Comparison of ENCODE assay signal across 8 mouse cellular contexts in the genomic region with DNA sequence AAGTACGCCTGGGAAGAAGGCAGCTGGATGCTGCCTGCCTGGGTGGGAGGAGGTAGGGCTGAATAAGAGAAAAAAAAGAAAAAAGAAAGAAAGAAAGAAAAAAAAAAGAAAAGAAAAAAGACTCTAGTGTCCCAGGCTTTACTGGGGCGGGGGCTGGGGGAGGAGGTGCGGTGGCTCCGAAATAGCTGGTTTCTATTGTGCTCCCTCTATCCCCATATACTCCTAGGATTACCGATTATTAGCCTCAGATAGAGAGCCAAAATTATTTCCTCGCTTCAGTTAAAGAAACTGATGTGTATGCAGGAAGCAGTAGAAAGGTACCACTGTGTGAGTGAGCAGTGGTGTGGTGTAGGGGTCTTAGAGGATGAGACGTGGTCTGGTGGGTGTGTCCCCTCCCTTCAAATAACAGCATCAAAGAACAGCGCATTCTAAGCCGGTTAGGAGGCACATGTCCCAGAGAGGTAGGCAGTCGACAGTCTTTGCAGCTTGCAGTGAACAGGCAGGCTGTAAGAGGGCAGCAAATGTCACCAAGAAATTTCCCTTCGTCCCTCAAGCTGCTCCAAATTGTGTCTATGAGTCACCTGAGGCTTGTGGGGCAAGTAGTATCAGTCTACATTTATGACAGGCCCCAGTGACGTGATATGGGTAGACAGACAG. TPM values are rescaled to one million over a fixed set of nuclear protein-coding genes. Genes with fewer than 3 reads are reported as not detected.
DNase-seq lines count a peak whose midpoint lies in the region; ATAC-seq lines count a peak whose summit lies in the region.

No protein-coding gene starts in this region.

- H3K27ac ChIP-seq in heart, embryonic 15.5 days = peak overlapping the region; percentile 63; the same call in 1 of the 2 replicates
- H3K27ac ChIP-seq in brown adipose tissue, adult 24 weeks (replicated peaks; ENCODE audit: low read depth, low read length) = no peak overlapping the region
- H3K27ac ChIP-seq in hindbrain, embryonic 11.5 days (ENCODE audit: low read depth, low read length) = peak overlapping the region; percentile 93
- peak overlapping the region; percentile 91 for H3K27ac ChIP-seq in midbrain, embryonic 15.5 days

- H3K4me3 ChIP-seq in heart, embryonic 15.5 days = peak overlapping the region; percentile 77
- peak overlapping the region; percentile 68 for H3K4me3 ChIP-seq in brown adipose tissue, adult 24 weeks (ENCODE audit: insufficient read depth, low read depth, low read length)
- peak overlapping the region; percentile 68 for H3K4me3 ChIP-seq in hindbrain, embryonic 11.5 days (ENCODE audit: low read depth, low read length)
- H3K4me3 ChIP-seq in midbrain, embryonic 15.5 days = peak overlapping the region; percentile 71

- WGBS in heart, embryonic 15.5 days = 7% methylated on average over 12 of the region's 12 CpGs
- WGBS in hindbrain, embryonic 11.5 days = 4% methylated on average over 12 of the region's 12 CpGs
- WGBS in midbrain, embryonic 15.5 days = 2% methylated on average over 12 of the region's 12 CpGs

- H3K4me2 ChIP-seq in heart, embryonic 15.5 days = peak overlapping the region; percentile 96
- H3K4me2 ChIP-seq in hindbrain, embryonic 11.5 days (replicated peaks; ENCODE audit: low read depth, low read length) = peak overlapping the region; percentile 92
- H3K4me2 ChIP-seq in midbrain, embryonic 15.5 days = peak overlapping the region; percentile 65

- peak overlapping the region; percentile 66 for H3K9ac ChIP-seq in heart, embryonic 15.5 days
- peak overlapping the region; percentile 79; the same call in 1 of the 2 replicates for H3K9ac ChIP-seq in hindbrain, embryonic 11.5 days (ENCODE audit: low read depth, low read length)
- H3K9ac ChIP-seq in midbrain, embryonic 15.5 days = peak overlapping the region; percentile 75

- intact Hi-C loops in gastrocnemius, postnatal 36 days (cut with DNase I) = no loop called here

- H3K27me3 ChIP-seq in heart, embryonic 15.5 days = peaks cover 8% of the 10 kb centered on the region; the same call in 1 of the 2 replicates
- no peaks in the 10 kb centered on the region; the same call in 1 of the 2 replicates for H3K27me3 ChIP-seq in hindbrain, embryonic 11.5 days (ENCODE audit: control insufficient read depth, insufficient read depth, low read length)
- no peaks in the 10 kb centered on the region for H3K27me3 ChIP-seq in midbrain, embryonic 15.5 days (replicated peaks)

- H3K9me3 ChIP-seq in heart, embryonic 15.5 days (replicated peaks) = no peaks in the 10 kb centered on the region
- no peaks in the 10 kb centered on the region for H3K9me3 ChIP-seq in hindbrain, embryonic 11.5 days (ENCODE audit: control insufficient read depth, low read length)
- no peaks in the 10 kb centered on the region for H3K9me3 ChIP-seq in midbrain, embryonic 15.5 days

- no peak for ATAC-seq in heart, embryonic 15.5 days (replicated peaks; ENCODE audit: insufficient number of reproducible peaks, insufficient read depth, low FRiP score, low read depth)
- ATAC-seq in hindbrain, embryonic 11.5 days (ENCODE audit: low FRiP score) = peak; percentile 29; the same call in 1 of the 2 replicates
- ATAC-seq in midbrain, embryonic 15.5 days (replicated peaks) = peak; percentile 65

- H3K36me3 ChIP-seq in heart, embryonic 15.5 days = no peaks in the 10 kb centered on the region
- no peaks in the 10 kb centered on the region for H3K36me3 ChIP-seq in hindbrain, embryonic 11.5 days (ENCODE audit: control insufficient read depth, insufficient read depth, low read length)
- H3K36me3 ChIP-seq in midbrain, embryonic 15.5 days (replicated peaks) = no peaks in the 10 kb centered on the region

- DNase-seq in heart, adult 11 months = no peak
- DNase-seq in hindbrain, embryonic 11.5 days (ENCODE audit: low spot score) = peak; percentile 48
- DNase-seq in urinary bladder, postnatal 4 days (ENCODE audit: low spot score in 2 of 2) = no peak
- no peak for DNase-seq in layer of hippocampus, postnatal 25 days (ENCODE audit: extremely low spot score in 1 of 2, low spot score in 1 of 2)
- DNase-seq in gastrocnemius, postnatal 36 days = no peak

- H3K4me1 ChIP-seq in heart, embryonic 15.5 days (replicated peaks) = peaks cover 14% of the 10 kb centered on the region
- no peaks in the 10 kb centered on the region; the same call in 1 of the 2 replicates for H3K4me1 ChIP-seq in brown adipose tissue, adult 24 weeks (ENCODE audit: control insufficient read depth, insufficient read depth, insufficient read length, low read length)
- peaks cover 11% of the 10 kb centered on the region for H3K4me1 ChIP-seq in hindbrain, embryonic 11.5 days (replicated peaks; ENCODE audit: control insufficient read depth, insufficient read depth, low read length)
- H3K4me1 ChIP-seq in midbrain, embryonic 15.5 days = peaks cover 31% of the 10 kb centered on the region

RNA-seq across cellular contexts. Expression of a gene that starts 0.8 kb away (rescaled TPM):
- polyA plus RNA-seq in heart, embryonic 15.5 days (2015; fragmentation: Nextera tagmentation; extraction: Ambion mirVana) = 2.9 and 3.6 TPM in 2 replicates
- polyA plus RNA-seq in brown adipose tissue, adult 24 weeks (2012; ENCODE audit: insufficient read depth, insufficient read length, missing spikeins) = 0.54 and 0.87 TPM in 2 replicates
- polyA plus RNA-seq in hindbrain, embryonic 11.5 days (2014; fragmentation: Nextera tagmentation; extraction: Ambion mirVana) = 23.3 and 26.5 TPM in 2 replicates
- 60.1 and 62.9 TPM in 2 replicates for polyA plus RNA-seq in midbrain, embryonic 15.5 days (2015; fragmentation: Nextera tagmentation; extraction: Ambion mirVana)
- total RNA-seq in layer of hippocampus, postnatal 25 days (2021) = 10 to 100 TPM; 80.5 to 82.4 TPM
- total RNA-seq in gastrocnemius, postnatal 36 days (2021) = 10 to 100 TPM; 26.4 to 33.6 TPM

RNA-seq across cellular contexts. Expression of a gene that starts 13.8 kb away (rescaled TPM):
- polyA plus RNA-seq in heart, embryonic 15.5 days (2015; fragmentation: Nextera tagmentation; extraction: Ambion mirVana) = 7.2 and 8.4 TPM in 2 replicates
- 37.7 and 46.4 TPM in 2 replicates for polyA plus RNA-seq in brown adipose tissue, adult 24 weeks (2012; ENCODE audit: insufficient read depth, insufficient read length, missing spikeins)
- polyA plus RNA-seq in hindbrain, embryonic 11.5 days (2014; fragmentation: Nextera tagmentation; extraction: Ambion mirVana) = 0.09 and 0.13 TPM in 2 replicates
- polyA plus RNA-seq in midbrain, embryonic 15.5 days (2015; fragmentation: Nextera tagmentation; extraction: Ambion mirVana) = 0.31 and 0.43 TPM in 2 replicates
- not detected for total RNA-seq in layer of hippocampus, postnatal 25 days (2021)
- total RNA-seq in gastrocnemius, postnatal 36 days (2021) = 10 to 100 TPM; 17.6 to 18.2 TPM

RNA-seq across cellular contexts. Expression of a gene that starts 40.7 kb away (rescaled TPM):
- 50.4 and 56.7 TPM in 2 replicates for polyA plus RNA-seq in heart, embryonic 15.5 days (2015; fragmentation: Nextera tagmentation; extraction: Ambion mirVana)
- polyA plus RNA-seq in brown adipose tissue, adult 24 weeks (2012; ENCODE audit: insufficient read depth, insufficient read length, missing spikeins) = 66.5 and 75.1 TPM in 2 replicates
- polyA plus RNA-seq in hindbrain, embryonic 11.5 days (2014; fragmentation: Nextera tagmentation; extraction: Ambion mirVana) = 11.4 and 12.1 TPM in 2 replicates
- 21.7 and 22.2 TPM in 2 replicates for polyA plus RNA-seq in midbrain, embryonic 15.5 days (2015; fragmentation: Nextera tagmentation; extraction: Ambion mirVana)
- total RNA-seq in layer of hippocampus, postnatal 25 days (2021) = 100 to 1,000 TPM; 145 to 154 TPM
- total RNA-seq in gastrocnemius, postnatal 36 days (2021) = 100 to 1,000 TPM; 126 to 167 TPM

RNA-seq across cellular contexts. Expression of a gene that starts 43.4 kb away (rescaled TPM):
- polyA plus RNA-seq in heart, embryonic 15.5 days (2015; fragmentation: Nextera tagmentation; extraction: Ambion mirVana) = not detected in 2 replicates
- not detected in 2 replicates for polyA plus RNA-seq in brown adipose tissue, adult 24 weeks (2012; ENCODE audit: insufficient read depth, insufficient read length, missing spikeins)
- not detected in 2 replicates for polyA plus RNA-seq in hindbrain, embryonic 11.5 days (2014; fragmentation: Nextera tagmentation; extraction: Ambion mirVana)
- polyA plus RNA-seq in midbrain, embryonic 15.5 days (2015; fragmentation: Nextera tagmentation; extraction: Ambion mirVana) = not detected in 2 replicates
- not detected for total RNA-seq in layer of hippocampus, postnatal 25 days (2021)
- not detected for total RNA-seq in gastrocnemius, postnatal 36 days (2021)
